Mouse (Mus musculus) spleen, postnatal 4 days (tissue): Measurements from ENCODE around the gene Hmces.
"Not testable (repeated sequence)": the region's sequence is repeated elsewhere in the genome, so short reads cannot be mapped to it uniquely, and the experiment has no call there.

Source experiments
- DNase-seq, 2 experiments: peaks; one replicate each; pipeline ENCODE4 v3.0.0; 2022; ENCODE audit warnings: low spot score in 2 of 2

Gene Hmces

GRCm38 (mm10) chr6:87914326-87915102 lies 779 bp downstream of the Hmces start:
- peak; percentile 44 to 82 for DNase-seq

GRCm38 (mm10) chr6:87915939-87916338 lies 2.2 kb downstream of the Hmces start:
- no peak for DNase-seq

GRCm38 (mm10) chr6:87921201-87921600 lies 7.5 kb downstream of the Hmces start:
- DNase-seq: no peak

DNA sequence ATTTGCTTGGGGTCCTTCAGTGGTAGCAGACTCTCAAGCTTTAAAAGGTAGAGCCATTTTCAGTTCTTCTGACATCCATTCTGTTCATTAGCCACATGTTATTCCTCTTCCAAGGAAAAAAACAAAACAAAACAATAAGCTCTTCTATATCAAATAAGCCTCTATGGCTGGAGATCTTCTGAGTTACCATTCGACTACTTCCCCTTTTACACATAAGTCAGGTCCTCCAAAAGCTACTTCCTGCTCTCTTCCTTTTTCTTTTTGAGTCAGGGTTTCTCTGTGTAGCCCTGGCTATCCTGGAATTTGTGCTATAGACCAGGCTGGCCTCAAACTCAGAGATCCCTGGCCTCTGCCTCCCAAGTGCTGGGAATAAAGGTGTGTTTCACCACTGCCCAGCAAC lies 9.9 kb downstream of the Hmces start:
- DNase-seq: no peak

- no peak for DNase-seq
Measured at GRCm38 (mm10) chr6:87935037-87935436, 21.3 kb downstream of the Hmces start.

GRCm38 (mm10) chr6:87937178-87937788 lies 23.5 kb downstream of the Hmces start:
- DNase-seq: no peak

GRCm38 (mm10) chr6:87938941-87939340 lies 25.2 kb downstream of the Hmces start:
- DNase-seq: no peak

DNA sequence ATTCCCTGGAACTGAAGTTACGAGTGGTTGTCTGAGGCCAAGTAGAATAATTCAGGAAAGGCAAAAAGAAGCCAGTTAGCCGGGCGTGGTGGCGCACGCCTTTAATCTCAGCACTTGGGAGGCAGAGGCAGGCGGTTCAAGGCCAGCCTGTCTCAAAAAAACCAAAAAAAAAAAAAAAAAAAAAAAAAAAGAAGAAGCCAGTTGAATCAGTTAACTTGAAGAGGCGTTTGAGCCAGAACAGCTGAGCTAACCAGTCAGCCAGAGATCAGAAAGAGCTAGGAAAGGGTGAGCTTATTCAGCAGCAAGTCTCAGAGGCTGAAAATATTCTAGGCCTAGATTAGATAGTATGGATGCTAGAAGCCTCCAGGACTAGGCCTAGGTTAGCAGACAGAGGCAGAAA lies 28.4 kb downstream of the Hmces start:
- DNase-seq: no peak

DNA sequence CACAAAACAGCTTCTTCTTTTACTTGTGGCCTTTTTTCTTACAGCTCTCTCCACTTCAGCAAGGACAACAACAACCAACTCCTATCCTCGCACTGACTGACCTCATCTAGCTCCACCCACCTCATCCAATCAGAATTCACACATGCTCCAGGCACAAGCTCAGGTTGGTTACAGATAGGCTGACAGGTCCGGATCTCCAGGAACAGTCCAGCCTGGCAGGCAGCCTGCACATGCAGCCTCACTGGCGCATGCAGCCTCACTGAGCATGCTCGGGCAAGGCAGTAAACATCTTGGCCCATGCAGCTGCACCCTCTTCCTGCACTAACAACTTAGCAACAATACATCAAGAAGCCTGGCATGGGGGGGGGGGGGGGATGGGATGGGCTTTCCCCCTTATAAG lies 48.7 kb downstream of the Hmces start:
- DNase-seq: not testable (repeated sequence)

- no peak for DNase-seq
Measured at GRCm38 (mm10) chr6:87970041-87970440, 56.3 kb downstream of the Hmces start.

GRCm38 (mm10) chr6:87979728-87980127 lies 66.0 kb downstream of the Hmces start:
- DNase-seq: no peak

DNA sequence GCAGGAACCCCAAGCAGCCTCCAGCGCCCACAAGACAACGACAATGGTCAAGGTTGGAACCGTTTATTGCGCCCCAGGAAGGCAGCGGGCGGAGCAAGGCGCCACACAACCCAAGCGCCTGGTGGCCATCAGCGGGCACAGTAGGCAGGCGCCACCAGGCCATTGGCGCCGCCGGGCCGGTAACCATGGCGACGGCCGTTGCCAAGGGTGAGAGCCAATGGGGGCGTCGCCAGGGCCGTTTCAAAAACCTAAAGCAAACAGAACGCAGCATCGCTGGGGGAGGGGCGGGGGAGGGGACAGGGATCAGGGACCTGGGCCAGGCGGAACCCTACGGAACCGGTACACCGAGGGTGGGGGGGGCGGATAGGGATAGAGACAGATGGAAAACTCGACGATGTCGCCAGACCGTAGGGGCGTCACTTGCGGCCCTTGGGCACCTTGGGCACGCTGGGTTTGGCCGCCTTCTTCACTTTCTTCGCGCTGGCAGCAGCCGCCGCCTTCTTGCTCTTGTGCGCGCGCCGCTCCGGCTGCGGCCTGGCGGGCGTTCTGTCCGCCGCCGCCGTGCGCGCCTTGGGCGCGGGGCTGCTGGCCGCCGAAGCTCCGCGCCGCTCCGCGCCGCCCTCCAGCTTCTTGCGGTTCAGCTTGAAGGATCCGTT lies 66.8 kb downstream of the Hmces start:
- DNase-seq: peak; percentile 59 to 79

DNA sequence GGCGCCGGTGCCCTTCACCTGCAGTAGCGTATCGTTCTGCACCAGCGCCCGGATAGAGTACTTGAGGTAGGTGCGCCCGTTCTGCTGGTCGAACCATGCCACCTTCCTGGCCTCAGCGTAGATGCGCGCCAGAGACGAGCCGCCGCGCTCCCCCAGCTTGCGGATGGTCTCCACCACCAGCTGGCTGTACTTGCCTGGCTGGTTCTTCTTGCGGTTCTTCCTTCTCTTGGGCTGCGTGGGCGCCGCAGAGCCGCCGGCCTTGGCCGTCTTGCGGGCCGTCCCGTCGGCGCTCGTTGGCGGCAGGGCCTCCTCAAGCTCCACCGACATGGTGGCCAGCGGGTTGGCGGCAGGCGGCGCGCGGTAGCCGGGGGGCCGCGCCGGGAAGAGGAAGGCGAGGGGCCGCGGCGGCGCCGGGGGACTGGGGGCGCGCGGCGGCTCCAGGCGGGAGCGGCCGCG lies 67.3 kb downstream of the Hmces start:
- DNase-seq: peak in 1 of 2 experiments; percentile 64

GRCm38 (mm10) chr6:87981547-87982256 lies 68.0 kb downstream of the Hmces start, which contains the start of gene H1fx:
H1fx (minus strand) TSS chr6:87981637.
- peak; percentile 33 to 69 for DNase-seq

DNA sequence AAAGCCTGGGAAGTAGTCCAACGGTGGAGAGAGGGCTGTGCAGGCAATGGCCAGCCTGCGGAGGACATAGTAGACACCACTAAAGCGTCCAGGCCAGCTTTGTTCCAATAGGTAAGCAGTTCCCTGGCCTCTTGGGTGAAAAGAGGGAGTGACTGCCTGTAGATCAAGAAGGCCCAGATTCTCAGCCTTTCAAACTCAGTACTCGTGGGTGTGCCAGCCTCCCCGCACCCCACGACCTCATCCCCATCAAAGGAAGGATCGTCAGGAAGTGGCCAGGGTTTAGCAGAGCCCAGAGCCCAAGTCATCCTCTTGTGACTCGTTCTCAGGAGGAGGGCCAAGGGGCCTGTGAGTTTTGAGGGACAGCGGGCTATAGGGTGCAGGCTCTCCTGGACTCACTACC lies 68.8 kb downstream of the Hmces start:
- peak in 1 of 2 experiments; percentile 56 for DNase-seq
